Mouse (Mus musculus): Measurements from ENCODE around the gene Twnk. TPM values are rescaled to one million over a fixed set of nuclear protein-coding genes. Genes with fewer than 3 reads are reported as not detected.

Twnk gene
- polyA plus RNA-seq, 1 experiment from 2014 or later, result 12.9 TPM

GRCm38 (mm10) chr19:45045651-45046050, 40.2 kb downstream of the Twnk start, which contains the start of gene Pdzd7:
TSS of gene Pdzd7 (minus strand) at chr19:45045717.
- no peak for ATAC-seq (ENCODE audit: low FRiP score)
- H3K36me3 ChIP-seq, result peaks cover 8% of the 10 kb centered on the region; the same call in 1 of the 2 replicates
- H3K27ac ChIP-seq (replicated peaks), result peak within 1 kb of the TSS; percentile 96
- WGBS, result 72% methylated on average over 5 of the region's 5 CpGs
- no peaks in the 10 kb centered on the region for H3K9me3 ChIP-seq (replicated peaks)
- peaks cover 47% of the 10 kb centered on the region for H3K4me1 ChIP-seq
- H3K4me3 ChIP-seq (replicated peaks), result peak within 1 kb of the TSS; percentile 67
- H3K4me2 ChIP-seq, result peak within 1 kb of the TSS; percentile 90
- peak within 1 kb of the TSS; percentile 80 for H3K9ac ChIP-seq (replicated peaks)
- peaks cover 17% of the 10 kb centered on the region for H3K27me3 ChIP-seq (replicated peaks)

- no peaks in the 10 kb centered on the region for H3K9me3 ChIP-seq (replicated peaks)
- H3K27ac ChIP-seq (replicated peaks), result peak overlapping the region; percentile 96
- H3K4me1 ChIP-seq, result peaks cover 52% of the 10 kb centered on the region
- H3K36me3 ChIP-seq, result peaks cover 18% of the 10 kb centered on the region
- H3K4me3 ChIP-seq (replicated peaks), result peak overlapping the region; percentile 67
- peak overlapping the region; percentile 90 for H3K4me2 ChIP-seq
- peak overlapping the region; percentile 80 for H3K9ac ChIP-seq (replicated peaks)
- ATAC-seq (ENCODE audit: low FRiP score), result peak; percentile 72
- peaks cover 17% of the 10 kb centered on the region for H3K27me3 ChIP-seq (replicated peaks)
- 3% methylated on average over 34 of the region's 34 CpGs for WGBS
Observed at GRCm38 (mm10) chr19:45046523-45047321, 41.3 kb downstream of the Twnk start.

- Histone ChIP-seq H3K36me3 (peaks cover 25% of the 10 kb centered on the region), H3K27me3 (replicated peaks) (peaks cover 17% of the 10 kb centered on the region), H3K4me3 (replicated peaks) (peak within 1 kb of the TSS; percentile 67), H3K4me2 (peak within 1 kb of the TSS; percentile 90), H3K27ac (replicated peaks) (peak within 1 kb of the TSS; percentile 96), H3K9me3 (replicated peaks) (no peaks in the 10 kb centered on the region), H3K4me1 (peaks cover 52% of the 10 kb centered on the region), H3K9ac (replicated peaks) (peak within 1 kb of the TSS; percentile 80)
- under 1% methylated on average over 26 of the region's 26 CpGs for WGBS
- ATAC-seq (ENCODE audit: low FRiP score), result peak; percentile 86
Observed at GRCm38 (mm10) chr19:45047417-45047934, 42.0 kb downstream of the Twnk start, which contains the start of gene Sfxn3. TSS of gene Sfxn3 (plus strand) at chr19:45047503.

- Histone ChIP-seq H3K9me3 (replicated peaks) (no peaks in the 10 kb centered on the region), H3K9ac (replicated peaks) (peak overlapping the region; percentile 80), H3K27ac (replicated peaks) (peak overlapping the region; percentile 96), H3K27me3 (replicated peaks) (peaks cover 17% of the 10 kb centered on the region), H3K36me3 (peaks cover 31% of the 10 kb centered on the region), H3K4me2 (peak overlapping the region; percentile 90), H3K4me3 (replicated peaks) (peak overlapping the region; percentile 67), H3K4me1 (peaks cover 52% of the 10 kb centered on the region)
- peak; percentile 50 for ATAC-seq (ENCODE audit: low FRiP score)
- WGBS, result 25% methylated on average over 11 of the region's 11 CpGs
Observed at GRCm38 (mm10) chr19:45047935-45048643, 42.6 kb downstream of the Twnk start.

- Histone ChIP-seq H3K4me1 (peaks cover 52% of the 10 kb centered on the region), H3K36me3 (peaks cover 37% of the 10 kb centered on the region), H3K9ac (replicated peaks) (peak overlapping the region; percentile 80), H3K4me2 (peak overlapping the region; percentile 90), H3K27ac (replicated peaks) (peak overlapping the region; percentile 96), H3K27me3 (replicated peaks) (peaks cover 17% of the 10 kb centered on the region), H3K9me3 (replicated peaks) (no peaks in the 10 kb centered on the region), H3K4me3 (replicated peaks) (peak overlapping the region; percentile 67)
- 76% methylated on average over 12 of the region's 12 CpGs for WGBS
- no peak for ATAC-seq (ENCODE audit: low FRiP score)
Observed at GRCm38 (mm10) chr19:45048644-45049365, 43.3 kb downstream of the Twnk start.

- peak overlapping the region; percentile 67; the same call in 1 of the 2 replicates for H3K4me3 ChIP-seq (replicated peaks)
- peaks cover 13% of the 10 kb centered on the region for H3K27me3 ChIP-seq (replicated peaks)
- H3K36me3 ChIP-seq, result peaks cover 42% of the 10 kb centered on the region
- peak overlapping the region; percentile 90 for H3K4me2 ChIP-seq
- no peaks in the 10 kb centered on the region for H3K9me3 ChIP-seq (replicated peaks)
- H3K27ac ChIP-seq (replicated peaks), result no peak overlapping the region
- no peak for ATAC-seq (ENCODE audit: low FRiP score)
- peak overlapping the region; percentile 80; the same call in 1 of the 2 replicates for H3K9ac ChIP-seq (replicated peaks)
- 79% methylated on average over 9 of the region's 9 CpGs for WGBS
- H3K4me1 ChIP-seq, result peaks cover 52% of the 10 kb centered on the region
Observed at GRCm38 (mm10) chr19:45049523-45049922, 44.1 kb downstream of the Twnk start.

GRCm38 (mm10) chr19:45053451-45053850, 48.0 kb downstream of the Twnk start:
- Histone ChIP-seq H3K27me3 (replicated peaks) (no peaks in the 10 kb centered on the region), H3K4me2 (no peak overlapping the region), H3K4me1 (peaks cover 48% of the 10 kb centered on the region), H3K9me3 (replicated peaks) (no peaks in the 10 kb centered on the region), H3K36me3 (peaks cover 48% of the 10 kb centered on the region), H3K4me3 (replicated peaks) (no peak overlapping the region), H3K27ac (replicated peaks) (no peak overlapping the region), H3K9ac (replicated peaks) (no peak overlapping the region)
- ATAC-seq (ENCODE audit: low FRiP score), result no peak
- WGBS, result 89% methylated on average over 8 of the region's 8 CpGs

GRCm38 (mm10) chr19:45054892-45055690, 49.6 kb downstream of the Twnk start:
- ATAC-seq (ENCODE audit: low FRiP score), result no peak
- Histone ChIP-seq H3K9me3 (replicated peaks) (no peaks in the 10 kb centered on the region), H3K9ac (replicated peaks) (no peak overlapping the region), H3K27me3 (replicated peaks) (no peaks in the 10 kb centered on the region), H3K4me3 (replicated peaks) (no peak overlapping the region), H3K36me3 (peaks cover 43% of the 10 kb centered on the region), H3K4me2 (no peak overlapping the region), H3K4me1 (peaks cover 40% of the 10 kb centered on the region), H3K27ac (replicated peaks) (no peak overlapping the region)
- 89% methylated on average over 6 of the region's 6 CpGs for WGBS

- Histone ChIP-seq H3K4me1 (peaks cover 30% of the 10 kb centered on the region), H3K27ac (replicated peaks) (peak overlapping the region; percentile 93), H3K9me3 (replicated peaks) (no peaks in the 10 kb centered on the region), H3K9ac (replicated peaks) (no peak overlapping the region), H3K4me3 (replicated peaks) (no peak overlapping the region), H3K36me3 (peaks cover 33% of the 10 kb centered on the region), H3K27me3 (replicated peaks) (no peaks in the 10 kb centered on the region), H3K4me2 (peak overlapping the region; percentile 75; the same call in 1 of the 2 replicates)
- 58% methylated on average over 4 of the region's 4 CpGs for WGBS
- no peak for ATAC-seq (ENCODE audit: low FRiP score)
Observed at GRCm38 (mm10) chr19:45056364-45056763, 50.9 kb downstream of the Twnk start.

- H3K36me3 ChIP-seq, result peaks cover 27% of the 10 kb centered on the region
- ATAC-seq (ENCODE audit: low FRiP score), result no peak
- 84% methylated on average over 7 of the region's 7 CpGs for WGBS
Observed at GRCm38 (mm10) chr19:45056908-45057698, 51.6 kb downstream of the Twnk start.

More at GRCm38 (mm10) chr19:45056908-45057698, 51.6 kb downstream of the Twnk start:
- peak overlapping the region; percentile 79; the same call in 1 of the 2 replicates for H3K9ac ChIP-seq (replicated peaks)
- peak overlapping the region; percentile 93 for H3K27ac ChIP-seq (replicated peaks)
- peak overlapping the region; percentile 75 for H3K4me2 ChIP-seq
- H3K27me3 ChIP-seq (replicated peaks), result no peaks in the 10 kb centered on the region
- H3K9me3 ChIP-seq (replicated peaks), result no peaks in the 10 kb centered on the region
- H3K4me3 ChIP-seq (replicated peaks), result no peak overlapping the region; the same call in 1 of the 2 replicates
- peaks cover 30% of the 10 kb centered on the region for H3K4me1 ChIP-seq

Measured in neural tube, embryonic 15.5 days (tissue).